Mouse (Mus musculus) megakaryocyte, embryonic 14.5 days (primary cell): ENCODE measurements around the gene Prmt1. TPM values are rescaled to one million over a fixed set of nuclear protein-coding genes. Genes with fewer than 3 reads are reported as not detected.

Experiments used
- H3K27me3 ChIP-seq: replicated peaks from 2 replicates; pipeline ENCODE3; 2012; ENCODE audit warnings: inconsistent platforms
- H3K36me3 ChIP-seq: replicated peaks from 2 replicates; pipeline ENCODE3; 2012; ENCODE audit warnings: low read length, inconsistent platforms, mixed read lengths
- H3K4me1 ChIP-seq: 2 replicates; pipeline ENCODE4 v1.6.1; 2012; ENCODE audit warnings: inconsistent platforms
- H3K4me3 ChIP-seq: replicated peaks from 2 replicates; pipeline ENCODE3; 2012; ENCODE audit warnings: moderate library complexity, mild to moderate bottlenecking, inconsistent platforms
- H3K9me3 ChIP-seq: 2 replicates; pipeline ENCODE4 v1.6.1; 2012; ENCODE audit warnings: inconsistent platforms
- FLI1 ChIP-seq: IDR thresholded peaks from 2 replicates; pipeline ENCODE4 v1.6.1; 2012; ENCODE audit warnings: low read length, inconsistent platforms, mixed read lengths
- GATA1 ChIP-seq: IDR thresholded peaks from 3 replicates; pipeline ENCODE4 v1.6.1; 2012; ENCODE audit warnings: mixed read lengths, low read length, inconsistent platforms, borderline replicate concordance
- polyA plus RNA-seq: library from polyadenylated mRNA; stranded (reverse); fragments of >175 nt; gene quantifications from 2 replicates; pipeline ENCODE4 v1.2.3, GENCODE M21; 2012; ENCODE audit warnings: low replicate concordance; ENCODE audit not compliant: insufficient read depth

The Prmt1 gene
- polyA plus RNA-seq, 1 experiment, result 74.9 TPM

DNA sequence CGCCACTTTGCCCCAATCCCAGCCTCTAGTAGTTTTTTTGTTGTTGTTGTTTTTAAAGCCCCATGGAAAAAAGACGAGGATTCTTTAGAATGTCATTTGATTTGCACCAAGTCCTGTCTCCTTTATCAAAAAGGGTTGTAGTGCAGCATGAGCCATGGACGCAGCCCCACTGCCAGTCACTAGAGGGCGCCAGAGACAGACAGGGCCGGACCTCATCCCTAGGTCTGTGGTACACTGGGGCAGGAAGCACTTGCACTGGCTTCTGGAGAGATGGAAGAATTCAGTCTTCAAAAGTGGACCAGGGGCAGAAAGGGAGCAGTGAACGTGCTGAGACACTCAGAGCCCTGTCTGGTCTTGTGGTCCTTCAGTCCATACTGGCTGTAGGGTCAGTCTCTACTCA is 3.3 kb downstream of the Prmt1 start:
- no peaks in the 10 kb centered on the region for H3K9me3 ChIP-seq
- H3K4me3 ChIP-seq, result peak overlapping the region; percentile 78
- TF ChIP-seq GATA1, result no peak
- no peak for TF ChIP-seq FLI1
- H3K27me3 ChIP-seq, result no peaks in the 10 kb centered on the region
- H3K36me3 ChIP-seq, result peaks cover 57% of the 10 kb centered on the region
- peaks cover 54% of the 10 kb centered on the region for H3K4me1 ChIP-seq

DNA sequence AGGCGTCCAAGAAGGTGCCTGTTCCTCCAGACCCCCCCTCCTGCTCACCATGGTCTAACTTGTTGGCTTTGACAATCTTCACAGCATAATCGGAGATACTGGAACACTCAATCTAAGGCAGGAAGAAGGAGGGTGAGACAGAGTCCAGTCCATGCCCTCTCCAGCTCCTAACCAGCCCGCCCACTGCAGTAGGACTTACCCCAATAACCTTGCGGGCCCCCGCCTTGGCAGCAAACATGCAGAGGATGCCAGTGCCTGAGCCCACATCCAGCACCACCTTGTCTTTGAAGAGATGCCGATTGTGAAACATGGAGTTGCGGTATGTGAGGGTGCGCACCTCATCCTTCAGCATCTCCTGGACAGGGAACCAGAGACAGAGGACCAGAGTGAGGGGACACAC is 4.8 kb downstream of the Prmt1 start:
- peaks cover 55% of the 10 kb centered on the region for H3K4me1 ChIP-seq
- peaks cover 73% of the 10 kb centered on the region for H3K36me3 ChIP-seq
- H3K9me3 ChIP-seq, result no peaks in the 10 kb centered on the region
- TF ChIP-seq GATA1 (no peak), FLI1 (no peak)
- no peak overlapping the region for H3K4me3 ChIP-seq
- no peaks in the 10 kb centered on the region for H3K27me3 ChIP-seq

DNA sequence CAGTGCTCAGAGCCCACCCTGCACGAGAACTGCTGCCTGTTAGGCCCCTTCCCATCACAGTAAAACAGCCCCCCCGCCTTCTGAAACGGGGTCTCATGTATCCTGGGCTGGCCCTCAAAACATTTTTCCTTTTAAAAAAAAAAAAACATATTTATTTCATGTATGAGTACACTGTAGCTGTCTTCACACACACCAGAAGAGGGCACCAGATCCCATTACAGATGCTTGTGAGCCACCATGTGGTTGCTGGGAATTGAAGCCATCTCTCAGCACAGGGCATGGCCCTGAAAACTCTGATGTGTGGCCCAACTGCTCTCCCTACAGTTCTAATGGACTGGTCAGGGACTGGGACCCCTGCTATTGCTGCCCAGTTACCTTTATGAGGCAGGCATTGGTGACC is 8.1 kb downstream of the Prmt1 start:
- Histone ChIP-seq H3K9me3 (no peaks in the 10 kb centered on the region), H3K36me3 (peaks cover 77% of the 10 kb centered on the region), H3K27me3 (peaks cover 7% of the 10 kb centered on the region), H3K4me3 (no peak overlapping the region), H3K4me1 (peaks cover 48% of the 10 kb centered on the region)
- no peak for TF ChIP-seq GATA1
- no peak for TF ChIP-seq FLI1

DNA sequence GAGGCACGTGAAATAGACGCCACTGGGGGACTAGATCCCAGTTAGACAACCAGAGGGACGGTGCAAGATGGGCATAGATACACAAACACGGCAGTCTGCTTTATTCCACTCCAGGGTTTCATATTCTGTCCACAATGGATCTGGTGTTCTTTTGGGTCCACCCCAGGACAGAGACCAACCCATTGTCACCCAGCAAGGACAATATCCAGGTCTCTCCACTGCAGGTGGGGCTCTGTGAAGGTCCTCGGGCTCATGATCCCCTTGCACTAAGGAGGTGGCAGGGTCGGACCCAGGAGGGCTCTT is 11.3 kb downstream of the Prmt1 start:
- Histone ChIP-seq H3K9me3 (no peaks in the 10 kb centered on the region), H3K4me3 (no peak overlapping the region), H3K36me3 (peaks cover 51% of the 10 kb centered on the region), H3K4me1 (peaks cover 56% of the 10 kb centered on the region), H3K27me3 (peaks cover 26% of the 10 kb centered on the region)
- TF ChIP-seq FLI1 (no peak), GATA1 (no peak)

DNA sequence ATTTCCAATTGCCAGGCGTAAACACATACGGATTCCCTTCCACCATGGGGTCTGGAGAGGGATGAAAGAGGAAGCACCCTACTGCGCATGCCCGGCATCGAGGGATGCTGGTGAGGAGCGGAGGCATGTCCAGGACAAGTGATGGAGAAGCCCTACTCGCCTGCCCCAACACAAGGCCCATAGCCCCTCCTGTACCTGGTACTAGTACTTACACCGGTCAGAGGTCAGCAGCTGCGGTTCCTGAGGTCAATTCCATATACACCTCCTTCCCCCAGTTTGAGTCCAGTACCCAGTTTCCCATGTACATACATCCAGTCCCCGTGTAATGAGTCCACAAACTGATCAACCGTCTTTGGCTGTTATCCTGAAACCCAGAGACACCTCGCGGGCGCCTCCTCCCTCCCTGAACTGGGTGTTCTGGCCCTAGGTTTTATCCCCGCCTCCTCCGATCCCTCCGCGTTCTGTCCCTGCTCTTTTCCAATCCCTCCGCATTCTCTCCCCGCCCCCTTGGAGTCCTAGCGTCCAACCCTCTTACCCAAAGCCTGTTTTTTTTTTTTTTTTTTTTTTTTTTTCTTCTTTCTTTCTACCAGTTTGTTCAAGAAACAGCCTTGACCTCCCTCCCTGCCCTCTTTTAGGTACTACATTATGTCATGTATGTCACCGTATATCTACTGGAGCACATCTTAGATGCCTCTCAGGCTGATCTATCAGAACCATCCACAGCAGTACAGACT is 11.8 kb downstream of the Prmt1 start, which contains the start of gene Cpt1c:
Gene Cpt1c (minus strand): TSS at position 469 of the 734 bp plus-strand sequence.
- Histone ChIP-seq H3K9me3 (no peaks in the 10 kb centered on the region), H3K36me3 (peaks cover 45% of the 10 kb centered on the region), H3K4me1 (peaks cover 61% of the 10 kb centered on the region), H3K27me3 (peaks cover 29% of the 10 kb centered on the region), H3K4me3 (peak within 1 kb of the TSS; percentile 83)
- no peak for TF ChIP-seq FLI1
- no peak for TF ChIP-seq GATA1

DNA sequence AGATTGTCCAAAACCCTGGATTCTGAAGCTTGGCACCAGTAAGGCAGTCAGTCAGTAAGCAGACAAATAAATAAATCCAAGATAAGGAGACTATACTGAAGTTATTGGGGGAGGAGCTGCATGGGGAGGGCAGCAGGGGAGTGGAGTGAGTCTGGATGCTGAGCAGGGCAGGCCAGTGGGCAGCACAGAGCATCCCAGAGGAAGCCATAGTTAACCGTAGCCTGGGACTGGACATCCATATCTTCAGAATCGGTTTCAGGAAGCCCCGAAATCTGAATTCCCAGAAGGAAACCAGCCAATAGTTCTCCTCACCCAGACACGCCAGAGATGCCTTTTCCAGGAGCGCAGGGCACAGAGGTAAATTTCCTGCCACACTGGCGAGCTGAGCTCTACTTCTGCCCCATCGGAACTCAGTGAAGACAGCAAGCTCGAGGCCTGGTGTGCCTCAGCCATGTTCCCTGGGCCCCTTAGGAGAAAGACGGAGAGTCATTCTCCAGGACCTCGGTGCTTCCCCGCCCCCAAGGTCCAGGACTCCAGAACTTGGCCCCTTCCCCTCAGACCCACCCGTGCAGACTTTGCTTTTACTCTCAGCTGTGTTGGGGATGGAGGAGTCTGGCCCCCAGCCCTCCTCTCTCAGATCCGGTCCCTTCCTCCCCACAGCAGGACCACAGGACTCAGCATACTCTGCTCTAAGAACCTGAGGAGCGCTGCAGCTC is 12.8 kb downstream of the Prmt1 start:
- Histone ChIP-seq H3K36me3 (peaks cover 36% of the 10 kb centered on the region), H3K4me1 (peaks cover 57% of the 10 kb centered on the region), H3K9me3 (no peaks in the 10 kb centered on the region), H3K27me3 (peaks cover 31% of the 10 kb centered on the region), H3K4me3 (no peak overlapping the region)
- TF ChIP-seq FLI1 (no peak), GATA1 (no peak)

DNA sequence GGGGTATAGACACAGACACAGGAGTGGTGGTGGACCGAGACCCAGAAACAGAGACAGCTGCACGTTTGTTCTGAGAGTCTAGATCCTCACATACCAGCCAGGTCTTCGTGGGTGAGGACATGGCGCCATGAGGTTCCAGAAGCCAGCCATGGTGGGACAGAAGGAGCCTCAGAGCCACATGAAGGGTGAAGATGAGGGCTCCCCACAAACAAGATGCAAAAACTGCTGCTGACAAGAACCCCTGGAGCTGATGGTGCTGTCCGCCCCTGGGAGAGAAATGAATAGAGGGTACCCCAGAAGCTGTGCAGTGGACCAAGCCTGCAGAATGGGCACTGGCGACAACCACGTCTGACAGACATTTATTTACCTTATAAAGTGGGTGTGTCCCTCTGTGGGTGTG is 15.2 kb downstream of the Prmt1 start:
- TF ChIP-seq GATA1 (no peak), FLI1 (no peak)
- H3K4me1 ChIP-seq, result peaks cover 48% of the 10 kb centered on the region
- peak overlapping the region; percentile 93 for H3K4me3 ChIP-seq

DNA sequence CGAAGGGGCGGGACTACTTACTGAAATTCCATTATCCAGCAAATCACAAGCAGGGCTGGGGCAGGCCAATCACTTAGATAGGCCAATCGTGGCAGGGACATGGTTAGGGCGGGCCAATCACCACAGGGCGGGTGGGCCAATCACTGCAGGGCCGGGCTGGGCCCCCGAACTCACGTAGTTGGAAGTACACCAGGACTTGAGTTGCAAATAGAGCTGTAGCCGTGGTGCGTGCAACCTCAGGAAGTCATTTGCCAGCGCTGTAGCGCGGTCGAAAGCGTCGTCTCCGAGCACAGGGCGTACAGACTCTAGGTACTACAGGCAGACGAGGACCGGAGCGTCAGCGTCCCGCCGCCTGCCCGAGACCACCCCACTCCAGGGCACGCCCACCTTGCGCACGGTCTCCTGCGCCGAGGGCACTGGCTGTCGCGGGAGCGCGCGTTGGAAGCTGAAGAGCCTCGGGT is 16.1 kb downstream of the Prmt1 start:
- no peaks in the 10 kb centered on the region for H3K9me3 ChIP-seq
- TF ChIP-seq GATA1 (no peak), FLI1 (no peak)
- H3K27me3 ChIP-seq, result peaks cover 46% of the 10 kb centered on the region
- peak overlapping the region; percentile 93 for H3K4me3 ChIP-seq
- H3K36me3 ChIP-seq, result peaks cover 4% of the 10 kb centered on the region
- peaks cover 48% of the 10 kb centered on the region for H3K4me1 ChIP-seq

More for the DNA sequence above, 15.2 kb downstream of the Prmt1 start:
- Histone ChIP-seq H3K36me3 (peaks cover 11% of the 10 kb centered on the region), H3K9me3 (no peaks in the 10 kb centered on the region), H3K27me3 (peaks cover 40% of the 10 kb centered on the region)

DNA sequence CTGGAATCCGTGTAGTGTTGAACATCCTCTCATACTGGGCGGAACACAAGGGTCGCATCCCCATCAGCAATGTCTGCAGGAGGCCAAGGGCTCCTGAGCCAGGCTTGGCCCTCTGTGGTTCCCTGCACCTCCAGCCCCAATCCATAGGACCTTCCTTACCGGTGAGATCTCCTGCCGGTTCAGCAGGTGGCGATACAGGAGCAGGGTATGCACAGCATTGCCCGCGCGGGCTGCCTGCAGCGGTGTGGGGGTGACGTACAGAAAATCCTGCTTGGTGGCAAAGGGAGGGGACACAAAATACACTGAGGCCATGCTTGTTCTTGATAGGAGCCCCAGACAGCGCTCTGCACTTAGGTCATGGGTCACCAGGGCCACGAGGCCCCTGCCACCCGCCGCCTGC is 19.7 kb downstream of the Prmt1 start:
- peaks cover 41% of the 10 kb centered on the region for H3K4me1 ChIP-seq
- TF ChIP-seq GATA1 (no peak), FLI1 (no peak)
- no peak overlapping the region for H3K4me3 ChIP-seq
- H3K27me3 ChIP-seq, result peaks cover 54% of the 10 kb centered on the region
- no peaks in the 10 kb centered on the region for H3K36me3 ChIP-seq
- H3K9me3 ChIP-seq, result no peaks in the 10 kb centered on the region

DNA sequence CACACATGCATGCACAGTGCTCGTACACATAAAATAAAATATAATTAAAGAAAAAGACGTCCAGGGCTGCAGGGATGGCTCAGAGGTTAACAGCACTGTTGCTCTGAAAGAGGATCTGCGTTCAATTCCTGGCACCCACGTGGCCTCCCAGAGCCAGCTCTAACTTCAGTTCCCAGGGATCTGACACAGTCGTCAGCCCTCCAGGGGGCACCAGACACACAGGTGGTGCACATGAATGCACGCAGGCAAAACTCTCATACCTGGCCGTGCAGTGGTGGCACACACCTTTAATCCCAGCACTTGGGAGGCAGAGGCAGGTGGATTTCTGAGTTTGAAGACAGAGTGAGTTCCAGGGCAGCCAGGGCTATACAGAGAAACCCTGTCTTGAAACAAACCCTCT is 20.4 kb downstream of the Prmt1 start:
- H3K27me3 ChIP-seq, result peaks cover 54% of the 10 kb centered on the region
- H3K36me3 ChIP-seq, result no peaks in the 10 kb centered on the region
- peaks cover 41% of the 10 kb centered on the region for H3K4me1 ChIP-seq
- TF ChIP-seq GATA1, result no peak
- TF ChIP-seq FLI1, result no peak
- H3K4me3 ChIP-seq, result no peak overlapping the region
- H3K9me3 ChIP-seq, result no peaks in the 10 kb centered on the region
